Mouse (Mus musculus): ENCODE data around the gene S100a1. TPM values are rescaled to one million over a fixed set of nuclear protein-coding genes. Genes with fewer than 3 reads are reported as not detected.

Gene S100a1
- total RNA-seq, 2 experiments from 2014 or later = 119 to 123 TPM

DNA sequence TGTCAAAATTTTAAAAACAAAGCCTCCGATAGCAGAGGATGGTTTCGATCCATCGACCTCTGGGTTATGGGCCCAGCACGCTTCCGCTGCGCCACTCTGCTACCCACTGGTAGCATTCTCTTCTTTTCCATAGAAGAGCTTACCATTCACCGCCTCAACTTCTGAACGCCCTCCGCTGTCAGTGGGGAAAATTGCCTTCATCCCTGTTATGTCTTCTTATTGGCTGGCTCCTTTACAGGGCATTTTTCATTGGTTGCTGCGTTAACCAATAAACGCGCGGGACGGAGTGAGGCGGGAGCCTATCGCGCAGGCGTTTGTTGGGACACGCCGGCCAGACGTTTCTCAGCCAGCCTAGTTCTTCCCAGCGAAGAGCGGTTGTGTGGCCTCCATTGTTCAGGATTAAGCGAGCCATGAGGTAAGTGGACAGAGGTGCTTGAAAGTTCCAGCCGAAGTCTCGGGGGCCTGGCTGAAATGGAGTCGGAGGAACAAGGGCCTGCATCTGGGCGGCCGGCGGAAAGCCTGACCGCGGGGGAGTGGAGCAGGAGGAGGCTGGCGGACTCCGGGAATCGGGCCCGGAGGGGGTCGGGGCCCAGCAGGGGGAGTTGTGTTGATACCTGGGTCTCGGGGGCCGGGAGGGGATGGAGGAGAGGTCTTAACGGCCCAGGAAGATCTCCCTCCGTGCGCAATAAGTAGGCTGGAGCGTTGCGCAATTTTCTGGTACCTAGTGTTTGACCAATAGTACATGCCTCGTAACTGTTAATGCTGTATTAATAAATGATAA lies 38.2 kb downstream of the S100a1 start, which contains the start of gene Ilf2:
TSS of gene Ilf2 (plus strand) at position 296 of the 781 bp plus-strand sequence.
- Histone ChIP-seq H3K4me3 (peak within 1 kb of the TSS; percentile 91), H3K27ac (peak within 1 kb of the TSS; percentile 77)
- peak; percentile 53 for TF ChIP-seq CTCF (IDR thresholded peaks at IDR 0.05)
- intact Hi-C loops (cut with DNase I) = loop anchor here (2.0 to 10.0 kb wide), 2 partner anchors 43 to 181 kb away; partner anchors contain the start of genes Gatad2b and Ints3
- DNase-seq (ENCODE audit: extremely low spot score in 1 of 2, low spot score in 2 of 2) = peak; percentile 94 to 95

DNA sequence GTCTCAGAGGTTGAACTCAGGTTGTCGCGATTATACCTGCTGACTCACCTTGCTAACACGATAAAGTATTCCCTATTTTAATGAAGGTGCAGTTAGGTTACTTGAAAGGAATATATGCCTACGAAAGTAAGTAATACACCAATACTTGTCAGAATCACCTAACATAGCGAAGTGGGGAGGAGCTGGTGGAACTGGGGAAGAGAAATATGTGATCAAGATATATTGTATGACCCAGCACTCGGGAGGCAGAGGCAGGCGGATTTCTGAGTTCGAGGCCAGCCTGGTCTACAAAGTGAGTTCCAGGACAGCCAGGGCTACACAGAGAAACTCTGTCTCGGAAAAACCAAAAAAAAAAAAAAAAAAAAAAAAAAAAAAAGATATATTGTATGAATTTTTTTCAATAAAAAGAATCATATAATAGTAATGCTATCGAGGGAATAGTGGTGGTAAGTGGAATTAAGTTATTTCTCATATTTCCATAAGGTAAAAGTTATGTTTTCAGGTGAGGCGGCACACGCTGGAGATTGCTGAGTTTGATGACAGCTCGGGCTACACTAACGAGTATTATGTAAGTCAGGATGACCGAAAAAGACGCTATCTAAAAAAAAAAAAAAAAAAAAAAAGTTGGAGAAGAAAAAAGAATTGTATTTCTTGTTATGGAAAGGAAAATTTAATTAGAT lies 38.9 kb downstream of the S100a1 start:
- DNase-seq (ENCODE audit: extremely low spot score in 1 of 2, low spot score in 2 of 2) = no peak
- peak overlapping the region; percentile 44; the same call in 1 of the 2 replicates for H3K27ac ChIP-seq
- intact Hi-C loops (cut with DNase I) = loop anchor here (2.0 to 10.0 kb wide), 2 partner anchors 42 to 180 kb away; partner anchors contain the start of genes Gatad2b and Ints3
- H3K4me3 ChIP-seq = peak overlapping the region; percentile 54
- no peak for TF ChIP-seq CTCF (IDR thresholded peaks at IDR 0.05)

DNA sequence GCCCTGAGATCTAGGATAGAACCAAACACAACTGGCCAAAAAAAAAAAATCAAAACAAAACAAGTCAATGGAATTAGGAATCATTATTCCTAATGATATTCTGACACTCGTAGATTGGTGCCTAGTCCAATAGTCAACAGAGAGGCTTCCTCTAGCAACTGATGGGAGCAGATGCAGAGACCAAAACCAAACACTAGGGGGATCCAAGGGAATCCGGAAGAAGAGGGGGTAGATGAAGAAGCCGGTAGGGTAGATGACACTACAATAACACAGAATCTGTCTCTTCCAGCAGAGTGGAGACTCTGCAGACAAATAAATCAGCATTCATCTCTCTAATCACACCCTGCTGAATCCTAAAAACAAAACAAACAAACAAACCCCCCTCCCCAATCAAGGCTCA lies 42.0 kb downstream of the S100a1 start:
- intact Hi-C loops (cut with DNase I) = loop anchor here (10.0 kb wide), 1 partner anchor 177 kb away; the partner anchor contains the start of gene Gatad2b
- Histone ChIP-seq H3K4me3 (no peak overlapping the region), H3K27ac (no peak overlapping the region)
- no peak for DNase-seq (ENCODE audit: extremely low spot score in 1 of 2, low spot score in 2 of 2)
- TF ChIP-seq CTCF (IDR thresholded peaks at IDR 0.05) = peak; percentile 62

DNA sequence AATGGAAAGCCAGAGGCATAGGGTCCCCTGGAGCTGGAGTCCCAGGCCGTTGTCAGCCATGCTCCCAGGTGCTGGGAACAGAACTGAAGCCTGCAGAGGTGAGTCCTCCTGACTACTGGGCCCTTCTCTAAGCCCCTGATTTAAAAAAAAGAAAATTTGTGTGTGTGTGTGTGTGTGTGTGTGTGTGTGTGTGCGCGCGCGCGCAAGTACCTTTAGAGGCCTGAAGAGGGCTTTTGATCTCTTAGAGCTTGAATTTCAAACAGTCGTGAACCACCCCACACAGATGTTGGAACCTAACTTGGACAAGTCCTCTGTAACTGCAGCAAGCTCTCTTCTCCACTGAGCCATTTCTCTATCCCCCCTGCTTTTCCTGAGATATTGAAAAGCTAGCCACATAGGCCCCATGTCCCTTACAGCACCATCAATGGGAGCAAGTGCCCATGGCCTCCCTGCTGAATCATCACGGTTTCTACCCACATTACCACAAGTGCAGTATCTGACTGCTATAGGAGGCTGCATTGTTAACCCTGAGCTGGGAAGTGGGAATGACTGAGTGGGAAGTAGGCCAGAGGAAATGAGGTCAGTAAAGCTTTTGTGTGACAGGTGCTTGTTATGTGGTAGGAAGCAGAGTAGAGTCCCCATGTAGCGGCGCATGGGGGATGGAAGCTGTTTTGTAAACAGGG lies 46.4 kb downstream of the S100a1 start:
- intact Hi-C loops (cut with DNase I) = no loop called here
- no peak; the same call in 1 of the 2 replicates for TF ChIP-seq CTCF (IDR thresholded peaks at IDR 0.05)
- Histone ChIP-seq H3K4me3 (no peak overlapping the region), H3K27ac (no peak overlapping the region)
- no peak for DNase-seq (ENCODE audit: extremely low spot score in 1 of 2, low spot score in 2 of 2)

DNA sequence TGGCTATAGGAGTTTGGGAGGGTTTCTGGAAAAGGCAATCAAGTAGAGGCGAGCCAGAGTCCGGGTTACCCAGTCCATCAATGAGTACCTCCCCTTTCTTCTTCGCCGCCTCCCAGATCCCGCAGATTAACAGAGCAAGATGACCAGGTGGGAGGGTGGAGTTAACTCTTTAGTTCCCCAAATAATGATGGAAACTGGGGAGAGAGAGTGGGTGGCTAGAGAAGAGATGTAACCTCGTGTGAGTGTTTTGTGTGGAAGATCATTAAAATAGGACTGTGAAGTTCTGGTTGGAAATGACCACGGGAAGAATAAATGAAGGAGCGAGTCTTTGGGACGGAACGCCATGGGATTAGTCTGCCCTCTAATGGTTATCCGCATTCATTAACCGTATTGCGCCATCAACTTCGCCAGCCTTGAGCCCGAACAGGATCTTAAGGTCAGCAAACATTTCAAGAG lies 47.9 kb downstream of the S100a1 start:
- Histone ChIP-seq H3K4me3 (peak overlapping the region; percentile 52), H3K27ac (no peak overlapping the region)
- peak; percentile 80 for TF ChIP-seq CTCF (IDR thresholded peaks at IDR 0.05)
- intact Hi-C loops (cut with DNase I) = loop anchor here (1.0 kb wide), 1 partner anchor 54 kb away; no protein-coding TSS in a partner anchor
- DNase-seq (ENCODE audit: extremely low spot score in 1 of 2, low spot score in 2 of 2) = peak in 1 of 2 experiments; percentile 37

DNA sequence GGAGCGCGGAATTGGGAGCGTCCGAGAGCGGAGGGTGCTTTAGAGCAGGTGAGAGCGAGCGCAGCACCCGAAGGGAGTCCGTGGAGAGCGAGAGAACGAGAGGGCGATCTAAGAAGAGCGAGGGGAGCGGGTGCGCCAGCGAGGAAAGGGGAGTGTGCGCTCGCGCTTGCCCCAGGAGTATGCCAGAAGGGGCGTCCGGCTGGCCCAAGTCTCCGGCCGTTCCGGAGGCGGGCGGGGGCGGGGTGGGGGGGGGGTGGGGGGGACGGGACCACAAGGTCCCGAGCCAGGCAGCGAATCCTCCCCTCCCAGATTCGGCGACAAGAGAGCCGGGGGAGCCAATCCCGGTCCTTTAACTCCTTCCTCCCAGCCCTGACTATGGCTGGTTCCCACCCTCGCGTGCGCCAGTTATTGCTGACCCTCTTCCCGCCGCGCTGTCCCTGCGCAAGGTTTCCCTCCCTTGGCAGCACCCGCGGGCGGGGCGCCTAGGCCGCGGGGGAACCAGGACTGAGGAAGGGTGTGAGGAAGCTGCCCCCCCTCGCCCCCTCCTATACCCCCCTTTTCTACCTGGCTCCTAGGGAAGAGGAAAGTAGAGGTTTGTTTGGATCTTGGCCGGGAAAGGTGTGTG lies 48.4 kb downstream of the S100a1 start, which contains the start of gene Npr1:
TSS of gene Npr1 (minus strand) at position 181 of the 625 bp plus-strand sequence.
- no peak within 1 kb of the TSS for H3K27ac ChIP-seq
- intact Hi-C loops (cut with DNase I) = loop anchor here (1.0 kb wide), 1 partner anchor 53 kb away; no protein-coding TSS in a partner anchor
- H3K4me3 ChIP-seq = peak within 1 kb of the TSS; percentile 52
- TF ChIP-seq CTCF (IDR thresholded peaks at IDR 0.05) = no peak
- DNase-seq (ENCODE audit: extremely low spot score in 1 of 2, low spot score in 2 of 2) = no peak

DNA sequence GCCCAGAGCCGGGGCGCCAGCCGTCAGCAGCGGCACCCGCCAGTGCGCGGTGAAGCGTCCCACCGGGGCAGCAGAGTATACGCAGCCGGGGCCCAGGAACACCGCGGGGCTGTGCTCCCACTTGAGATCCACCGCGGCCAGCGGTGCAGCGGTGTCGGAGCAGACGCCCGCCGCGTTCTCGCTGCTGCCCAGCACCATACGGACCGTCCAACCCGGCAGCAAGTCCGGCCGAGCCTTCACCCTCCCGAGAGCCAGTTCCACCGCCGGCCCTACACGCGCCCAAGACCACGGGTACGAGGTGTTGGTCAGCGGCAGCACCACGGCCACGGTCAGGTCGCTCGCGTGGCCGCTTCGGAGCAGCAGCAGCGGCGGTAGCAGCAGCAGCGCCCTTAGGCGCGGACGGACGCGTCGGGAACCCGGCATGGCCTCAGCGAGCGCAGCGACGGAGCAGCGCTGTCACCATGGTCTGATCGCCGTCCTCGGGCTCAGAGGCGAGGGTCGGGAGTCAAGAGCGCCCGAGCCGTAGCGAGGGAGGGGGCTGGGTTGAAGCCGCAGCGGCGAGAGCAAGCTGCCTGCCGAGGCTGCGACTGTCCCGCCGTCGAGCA lies 49.0 kb downstream of the S100a1 start:
- TF ChIP-seq CTCF (IDR thresholded peaks at IDR 0.05) = no peak
- Histone ChIP-seq H3K4me3 (peak overlapping the region; percentile 52), H3K27ac (no peak overlapping the region)
- intact Hi-C loops (cut with DNase I) = no loop called here
- DNase-seq (ENCODE audit: extremely low spot score in 1 of 2, low spot score in 2 of 2) = no peak

DNA sequence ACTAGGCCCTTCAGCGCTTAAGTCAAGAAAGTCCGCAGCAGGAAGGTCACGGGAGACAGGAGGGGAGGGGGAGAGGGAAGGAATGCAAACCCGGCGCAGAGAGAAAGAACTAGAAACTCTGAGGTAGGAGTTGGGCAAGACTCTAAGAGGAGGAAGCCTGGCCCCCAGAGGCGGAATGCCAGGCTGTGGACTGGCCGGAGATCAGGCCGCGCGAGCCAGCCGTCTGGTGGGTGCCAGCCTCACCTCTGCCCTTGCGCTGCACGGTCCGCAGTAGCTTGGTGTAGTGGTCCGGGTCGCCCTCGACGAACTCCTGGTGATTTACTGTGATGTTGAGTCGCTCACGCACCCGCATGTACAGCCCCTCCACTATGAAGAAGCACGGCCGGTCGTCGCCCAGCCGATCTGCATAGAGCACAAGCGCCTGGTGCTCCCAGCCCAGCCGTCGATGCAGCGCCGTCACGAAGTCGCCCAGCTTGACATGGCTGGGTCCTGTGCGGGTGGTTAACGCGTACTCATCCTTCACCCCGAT lies 49.6 kb downstream of the S100a1 start:
- no peak for DNase-seq (ENCODE audit: extremely low spot score in 1 of 2, low spot score in 2 of 2)
- no peak for TF ChIP-seq CTCF (IDR thresholded peaks at IDR 0.05)
- H3K4me3 ChIP-seq = peak overlapping the region; percentile 52
- intact Hi-C loops (cut with DNase I) = no loop called here
- H3K27ac ChIP-seq = no peak overlapping the region

DNA sequence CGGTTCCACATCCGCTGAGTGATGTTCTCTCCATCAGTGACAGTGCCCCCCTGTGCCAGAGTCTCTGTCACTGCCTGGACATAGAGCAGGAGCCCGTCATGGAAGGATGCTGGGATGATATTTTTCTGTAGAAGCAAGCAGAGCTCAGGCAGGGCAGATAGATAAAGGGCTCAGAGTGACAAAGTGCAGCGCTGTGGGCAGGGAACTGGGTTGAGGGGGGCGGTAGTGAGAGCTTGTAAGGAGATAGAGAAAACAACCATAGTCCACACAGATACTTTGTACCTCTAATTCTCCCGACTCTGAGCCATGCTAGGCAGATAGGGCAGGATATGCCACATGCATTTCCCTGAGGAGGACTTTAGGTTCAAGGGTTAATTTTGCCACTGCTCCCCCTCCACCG lies 51.6 kb downstream of the S100a1 start:
- intact Hi-C loops (cut with DNase I) = no loop called here
- no peak for DNase-seq (ENCODE audit: extremely low spot score in 1 of 2, low spot score in 2 of 2)
- no peak; the same call in none of the 2 replicates for TF ChIP-seq CTCF (IDR thresholded peaks at IDR 0.05)
- Histone ChIP-seq H3K4me3 (no peak overlapping the region), H3K27ac (no peak overlapping the region)

DNA sequence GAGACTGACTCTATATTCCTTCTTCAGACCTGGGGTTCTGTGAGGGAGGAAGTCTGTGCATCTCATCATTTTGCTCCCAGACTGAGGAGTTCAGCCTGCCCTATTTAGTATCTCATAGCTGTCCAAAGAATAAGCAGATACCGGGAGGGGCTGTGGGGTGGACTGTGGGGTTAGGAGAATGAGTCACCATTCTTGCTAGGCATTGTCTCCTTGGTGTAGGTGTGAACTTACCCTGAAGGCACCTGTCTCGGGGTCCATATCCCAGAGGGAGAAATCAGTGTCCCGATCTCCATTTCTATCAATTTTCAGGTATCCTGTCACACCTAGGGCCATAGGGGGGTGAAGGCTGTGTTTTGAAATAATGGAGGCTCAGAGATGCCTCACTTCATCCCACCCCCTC lies 52.3 kb downstream of the S100a1 start:
- TF ChIP-seq CTCF (IDR thresholded peaks at IDR 0.05) = no peak
- no peak for DNase-seq (ENCODE audit: extremely low spot score in 1 of 2, low spot score in 2 of 2)
- Histone ChIP-seq H3K27ac (no peak overlapping the region), H3K4me3 (no peak overlapping the region)
- intact Hi-C loops (cut with DNase I) = no loop called here

Other genes starting within 250 kb of the S100a1 start
- 10 to 100 TPM; 35.0 to 36.7 TPM for gene Dennd4b, start 249.2 kb downstream of the S100a1 start, total RNA-seq (2021)
- gene Gatad2b, start 221.2 kb downstream of the S100a1 start, total RNA-seq (2021) = 100 to 1,000 TPM in 1 of 2 experiments, 10 to 100 TPM in 1; 93.5 to 103 TPM
- gene Slc27a3, start 124.5 kb downstream of the S100a1 start, total RNA-seq (2021) = 1 to 10 TPM; 8.1 to 8.3 TPM
- 10 to 100 TPM; 62.1 to 65.7 TPM for gene Ints3, start 80.8 kb downstream of the S100a1 start, total RNA-seq (2021)
- 1 to 10 TPM; 3.3 TPM for gene Npr1, start 48.5 kb downstream of the S100a1 start, total RNA-seq (2021)
- gene Ilf2, start 38.3 kb downstream of the S100a1 start, total RNA-seq (2021) = 10 to 100 TPM; 75.1 to 92.3 TPM
- gene Snapin, start 23.4 kb downstream of the S100a1 start, total RNA-seq (2021) = 10 to 100 TPM; 48.8 to 50.9 TPM
- 100 to 1,000 TPM; 164 TPM for gene Chtop, start 4.9 kb downstream of the S100a1 start, total RNA-seq (2021)
- gene S100a13, start within 50 bp of the S100a1 start, total RNA-seq (2021) = 10 to 100 TPM; 15.4 to 18.1 TPM
- under 1 TPM in 1 of 2 experiments, not detected in 1; 0.34 TPM for gene S100a14, start 12.5 kb upstream of the S100a1 start, total RNA-seq (2021)
- gene S100a16, start 22.9 kb upstream of the S100a1 start, total RNA-seq (2021) = 10 to 100 TPM; 60.2 to 70.1 TPM
- under 1 TPM; 0.56 to 0.81 TPM for gene S100a3, start 46.2 kb upstream of the S100a1 start, total RNA-seq (2021)
- not detected for gene S100a2, start 75.9 kb upstream of the S100a1 start, total RNA-seq (2021)
- not detected for gene Gm42674, start 87.5 kb upstream of the S100a1 start, total RNA-seq (2021)
- gene S100a4, start 89.4 kb upstream of the S100a1 start, total RNA-seq (2021) = 1 to 10 TPM; 4.6 to 4.8 TPM
- gene S100a5, start 94.1 kb upstream of the S100a1 start, total RNA-seq (2021) = not detected
- 10 to 100 TPM; 28.8 to 31.0 TPM for gene S100a6, start 98.5 kb upstream of the S100a1 start, total RNA-seq (2021)
- 1 to 10 TPM in 1 of 2 experiments, under 1 TPM in 1; 0.72 to 1.1 TPM for gene S100a7a, start 139.6 kb upstream of the S100a1 start, total RNA-seq (2021)
- gene S100a8, start 154.6 kb upstream of the S100a1 start, total RNA-seq (2021) = 1 to 10 TPM in 1 of 2 experiments, not detected in 1; 3.0 TPM
- gene S100a9, start 181.3 kb upstream of the S100a1 start, total RNA-seq (2021) = 1 to 10 TPM in 1 of 2 experiments, not detected in 1; 2.1 TPM
- gene Pglyrp4, start 212.5 kb upstream of the S100a1 start, total RNA-seq (2021) = not detected

Data from left cerebral cortex, adult 2 months (tissue).